Mouse (Mus musculus) small intestine, adult 2 months (tissue): ENCODE results near the gene Dusp19. TPM values are rescaled to one million over a fixed set of nuclear protein-coding genes. Genes with fewer than 3 reads are reported as not detected.
A peak's percentile ranks its signal among the peaks of the same experiment; 100 is the strongest.

Experiments
- H3K27ac ChIP-seq: fragments of 200-500 bp; 2 replicates; pipeline ENCODE4 v1.5.1; 2012; ENCODE audit warnings: low read depth, low read length, control low read depth, inconsistent platforms; ENCODE audit not compliant: insufficient read depth
- H3K27me3 ChIP-seq: fragments of 200-500 bp; 2 replicates; pipeline ENCODE4 v1.6.1; 2012; ENCODE audit warnings: mild to moderate bottlenecking, moderate library complexity, low read length, inconsistent platforms; ENCODE audit not compliant: control insufficient read depth, insufficient read depth
- H3K36me3 ChIP-seq: fragments of 200-500 bp; 2 replicates; pipeline ENCODE4 v1.6.1; 2012; ENCODE audit warnings: mild to moderate bottlenecking, low read length, control low read depth, inconsistent platforms; ENCODE audit not compliant: control insufficient read depth, insufficient read depth
- H3K4me1 ChIP-seq: fragments of 200-500 bp; 2 replicates; pipeline ENCODE4 v1.6.1; 2012; ENCODE audit warnings: low read length, inconsistent platforms, mixed read lengths; ENCODE audit not compliant: control insufficient read depth, insufficient read depth, insufficient read length
- H3K4me3 ChIP-seq: fragments of 200-500 bp; 2 replicates; pipeline ENCODE4 v1.5.1; 2012; ENCODE audit warnings: low read depth, mild to moderate bottlenecking, control low read depth, inconsistent platforms, low read length, moderate library complexity
- CTCF ChIP-seq: fragments of 200-500 bp; IDR thresholded peaks from 2 replicates; pipeline ENCODE4 v1.5.1; 2012; ENCODE audit warnings: low read depth, mild to moderate bottlenecking, control low read depth, inconsistent platforms, low read length, moderate library complexity, mixed read lengths; ENCODE audit not compliant: insufficient replicate concordance, insufficient read length; ENCODE audit errors: extremely low read depth
- POLR2A ChIP-seq: fragments of 200-500 bp; IDR thresholded peaks from 2 replicates; pipeline ENCODE4 v1.6.1; 2012; ENCODE audit warnings: low read depth, mild to moderate bottlenecking, control low read depth, inconsistent platforms, low read length, moderate library complexity
- WGBS: fragments of 180-500 bp; shearing (Covaris S2); methylation state at CpG from one replicate; pipeline ENCODE4 v1.1.7; 2018; 5-methylcytosine and 5-hydroxymethylcytosine counted together
- polyA plus RNA-seq: library from polyadenylated mRNA; depleted of rRNA; stranded (reverse); fragments of >200 nt; gene quantifications from 2 replicates; pipeline ENCODE4 v1.2.3, GENCODE M21; 2012; rRNA removed

The Dusp19 gene
- 1.4 and 1.9 TPM in 2 replicates for polyA plus RNA-seq

DNA sequence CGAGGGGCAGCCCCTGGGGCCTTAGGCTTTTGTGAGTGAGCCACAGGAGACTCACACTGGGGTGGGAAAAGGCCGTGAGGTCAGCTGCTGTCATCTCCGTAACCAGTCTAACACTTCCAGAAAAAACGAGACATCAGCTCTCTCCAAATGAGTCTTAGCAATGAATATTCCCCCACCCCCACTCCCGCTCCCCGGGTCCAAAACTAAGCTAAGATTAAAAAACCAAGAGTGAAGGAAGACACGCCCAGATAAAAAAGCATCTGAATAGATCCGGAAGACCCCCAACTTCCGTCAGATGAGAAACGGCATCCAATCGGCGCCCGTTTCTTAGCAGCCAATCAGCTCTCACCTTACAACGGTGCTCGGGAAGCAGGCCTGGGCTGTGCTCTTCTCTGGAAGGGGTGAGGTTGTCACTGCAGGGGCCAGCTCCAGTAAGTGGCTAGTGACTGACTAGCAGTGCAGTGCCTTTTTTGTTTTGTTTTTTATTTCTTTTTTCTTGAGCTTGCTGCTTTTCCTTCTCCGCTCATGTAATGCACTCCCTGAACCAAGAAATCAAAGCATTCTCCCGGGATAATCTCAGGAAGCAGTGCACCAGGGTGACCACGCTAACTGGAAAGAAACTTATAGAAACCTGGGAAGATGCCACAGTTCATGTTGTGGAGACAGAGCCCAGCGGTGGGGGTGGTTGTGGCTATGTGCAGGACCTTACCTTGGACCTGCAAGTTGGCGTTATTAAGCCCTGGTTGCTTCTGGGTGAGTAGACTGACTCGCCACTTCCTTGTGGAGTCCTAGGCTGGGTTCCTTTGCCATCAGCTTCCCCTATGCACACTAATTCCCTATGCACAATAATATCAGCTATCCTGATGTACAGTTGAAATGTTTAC lies at the start of gene Dusp19, which contains the start of gene Nup35:
Gene Dusp19 (plus strand): TSS at position 192 of the 884 bp plus-strand sequence.
Gene Nup35 (plus strand): TSS at position 383 of the 884 bp plus-strand sequence.
- under 1% methylated on average over 21 of the region's 21 CpGs for WGBS
- H3K27ac ChIP-seq, result peak within 1 kb of the TSS; percentile 29; the same call in 1 of the 2 replicates
- H3K27me3 ChIP-seq, result no peaks in the 10 kb centered on the region
- peak; percentile 59; the same call in 1 of the 2 replicates for TF ChIP-seq POLR2A
- no peak for TF ChIP-seq CTCF
- peak within 1 kb of the TSS; percentile 69 for H3K4me3 ChIP-seq
- H3K36me3 ChIP-seq, result no peaks in the 10 kb centered on the region
- no peaks in the 10 kb centered on the region for H3K4me1 ChIP-seq

DNA sequence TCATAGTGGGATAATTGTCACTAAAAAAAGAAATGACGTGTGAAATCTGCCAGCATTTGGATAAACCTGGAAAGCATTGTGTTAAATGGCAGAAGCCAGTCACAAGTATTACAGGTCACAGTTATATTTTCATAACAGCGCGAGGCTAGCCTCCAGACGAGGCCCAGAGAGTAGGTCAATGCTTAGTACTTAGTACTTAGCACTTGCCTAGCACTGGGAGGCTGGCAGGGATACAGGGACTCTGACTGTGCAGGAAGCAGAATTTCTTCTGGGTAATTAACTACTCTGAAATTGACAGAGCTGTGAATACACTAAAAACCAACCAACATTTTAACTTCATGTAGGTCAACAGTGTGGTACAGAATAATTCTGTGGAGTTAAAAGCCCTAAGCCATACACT lies 49.4 kb upstream of the Dusp19 start:
- H3K36me3 ChIP-seq, result peaks cover 3% of the 10 kb centered on the region; the same call in 1 of the 2 replicates
- no peak overlapping the region for H3K27ac ChIP-seq
- H3K4me3 ChIP-seq, result no peak overlapping the region
- no peak for TF ChIP-seq POLR2A
- no peak for TF ChIP-seq CTCF
- H3K27me3 ChIP-seq, result no peaks in the 10 kb centered on the region
- H3K4me1 ChIP-seq, result peaks cover 3% of the 10 kb centered on the region; the same call in 1 of the 2 replicates
- WGBS, result 85% methylated on average over 4 of the region's 4 CpGs

- TF ChIP-seq POLR2A, result no peak
- no peak overlapping the region for H3K4me3 ChIP-seq
- H3K4me1 ChIP-seq, result no peaks in the 10 kb centered on the region
- peaks cover 3% of the 10 kb centered on the region; the same call in 1 of the 2 replicates for H3K36me3 ChIP-seq
- no peaks in the 10 kb centered on the region for H3K27me3 ChIP-seq
- WGBS, result 65% methylated on average over 4 of the region's 4 CpGs
- no peak overlapping the region for H3K27ac ChIP-seq
These were observed 46.2 kb upstream of the Dusp19 start for GRCm38 (mm10) chr2:80570656-80571055.

- no peak for TF ChIP-seq POLR2A
- no peak for TF ChIP-seq CTCF
- Histone ChIP-seq H3K4me1 (peaks cover 6% of the 10 kb centered on the region), H3K27ac (no peak overlapping the region), H3K4me3 (no peak overlapping the region), H3K36me3 (no peaks in the 10 kb centered on the region), H3K27me3 (no peaks in the 10 kb centered on the region)
- WGBS, result 84% methylated on average over 1 of the region's 1 CpGs
These were observed 39.6 kb upstream of the Dusp19 start for GRCm38 (mm10) chr2:80577286-80577685.

GRCm38 (mm10) chr2:80579253-80579891 lies 37.5 kb upstream of the Dusp19 start:
- peaks cover 6% of the 10 kb centered on the region for H3K4me1 ChIP-seq
- no peak for TF ChIP-seq CTCF
- TF ChIP-seq POLR2A, result no peak
- H3K27ac ChIP-seq, result no peak overlapping the region
- H3K36me3 ChIP-seq, result no peaks in the 10 kb centered on the region
- no peak overlapping the region for H3K4me3 ChIP-seq
- WGBS, result 16% methylated on average over 6 of the region's 6 CpGs
- no peaks in the 10 kb centered on the region for H3K27me3 ChIP-seq

- H3K27ac ChIP-seq, result peak overlapping the region; percentile 93
- no peaks in the 10 kb centered on the region for H3K36me3 ChIP-seq
- WGBS, result under 1% methylated on average over 65 of the region's 65 CpGs
- peak overlapping the region; percentile 86 for H3K4me3 ChIP-seq
- no peaks in the 10 kb centered on the region for H3K27me3 ChIP-seq
- peaks cover 6% of the 10 kb centered on the region for H3K4me1 ChIP-seq
- no peak for TF ChIP-seq CTCF
- TF ChIP-seq POLR2A, result no peak
These were observed 36.4 kb upstream of the Dusp19 start for GRCm38 (mm10) chr2:80580311-80580961.
